Mouse (Mus musculus): ENCODE results near the gene Cstf1.

DNA sequence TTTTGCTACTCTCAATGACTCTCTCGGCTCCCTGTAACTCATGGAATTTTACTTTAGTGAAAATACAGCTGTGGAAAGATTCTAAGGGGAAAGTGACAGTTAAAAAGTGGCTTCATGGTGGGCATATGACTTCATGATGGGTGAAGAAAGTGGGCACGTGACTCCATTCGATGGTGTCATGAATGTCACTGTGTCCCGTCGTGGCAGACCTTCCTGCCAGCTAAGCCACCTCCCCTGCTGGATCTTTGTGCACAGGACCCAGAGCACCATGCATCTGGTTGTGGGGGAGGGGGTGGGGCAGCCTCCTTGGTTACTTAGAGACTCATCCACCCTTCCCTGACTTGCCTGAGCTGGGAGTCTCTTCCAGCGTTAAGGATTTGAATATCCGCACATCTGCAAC lies 33.8 kb downstream of the Cstf1 start:
- TF ChIP-seq CHD2 (IDR thresholded peaks at IDR 0.05; ENCODE audit: low read depth, low read length) = no peak
- no peak for TF ChIP-seq HCFC1 (IDR thresholded peaks at IDR 0.05; ENCODE audit: borderline replicate concordance, insufficient read depth, low read length)
- no peak for TF ChIP-seq MAFK (IDR thresholded peaks at IDR 0.05; ENCODE audit: insufficient read depth, low read depth, low read length)
- no peak for TF ChIP-seq ZNF384 (IDR thresholded peaks at IDR 0.05; ENCODE audit: low read depth, low read length)
- TF ChIP-seq ZC3H11A (IDR thresholded peaks at IDR 0.05; ENCODE audit: borderline replicate concordance, low read depth, low read length) = no peak

Data from ES-E14 (cell line).